Mouse (Mus musculus): ENCODE results near the gene Pcdh15. TPM values are rescaled to one million over a fixed set of nuclear protein-coding genes. Genes with fewer than 3 reads are reported as not detected.

Pcdh15 gene
- 0.07 and 0.14 TPM in 2 replicates for polyA plus RNA-seq (2012; rRNA removed; ENCODE audit: low replicate concordance)

GRCm38 (mm10) chr10:73098966-73099845 is at the start of gene Pcdh15:
Pcdh15 (plus strand) TSS chr10:73099342.

